Mouse (Mus musculus) liver, adult 2 months (tissue): ENCODE data around the gene Ttc23l.

Source experiments
- CTCF ChIP-seq: fragments of 200-500 bp; IDR thresholded peaks from 2 replicates; pipeline ENCODE4 v1.5.1; 2011; ENCODE audit warnings: low read depth, low read length, control low read depth
- POLR2A ChIP-seq: fragments of 200-500 bp; IDR thresholded peaks from 2 replicates; pipeline ENCODE4 v1.6.1; 2011; ENCODE audit warnings: low read length, control low read depth; ENCODE audit not compliant: insufficient read depth; ENCODE audit errors: extremely low read depth

DNA sequence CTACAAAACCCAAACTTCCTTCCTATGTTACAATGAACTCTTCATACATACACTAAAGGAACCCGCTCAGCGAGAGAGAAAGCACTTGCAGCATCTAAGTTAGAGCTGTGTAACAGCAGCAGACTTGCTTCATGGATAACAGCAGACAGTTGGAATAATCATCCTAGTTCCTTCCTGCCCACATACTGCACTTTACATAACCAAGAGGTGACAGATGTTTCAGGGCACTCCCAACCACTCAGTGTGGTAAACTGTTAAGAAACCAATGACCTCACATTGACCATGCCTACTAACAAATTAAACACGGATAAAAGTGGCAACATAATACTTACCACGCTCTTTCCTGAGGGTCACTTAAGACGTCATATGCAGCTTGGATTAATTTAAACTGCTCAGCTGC, 94.9 kb downstream of the Ttc23l start:
- TF ChIP-seq CTCF (no peak), POLR2A (no peak)
